ENCODE assay signal across 7 mouse cellular contexts in the genomic region with DNA sequence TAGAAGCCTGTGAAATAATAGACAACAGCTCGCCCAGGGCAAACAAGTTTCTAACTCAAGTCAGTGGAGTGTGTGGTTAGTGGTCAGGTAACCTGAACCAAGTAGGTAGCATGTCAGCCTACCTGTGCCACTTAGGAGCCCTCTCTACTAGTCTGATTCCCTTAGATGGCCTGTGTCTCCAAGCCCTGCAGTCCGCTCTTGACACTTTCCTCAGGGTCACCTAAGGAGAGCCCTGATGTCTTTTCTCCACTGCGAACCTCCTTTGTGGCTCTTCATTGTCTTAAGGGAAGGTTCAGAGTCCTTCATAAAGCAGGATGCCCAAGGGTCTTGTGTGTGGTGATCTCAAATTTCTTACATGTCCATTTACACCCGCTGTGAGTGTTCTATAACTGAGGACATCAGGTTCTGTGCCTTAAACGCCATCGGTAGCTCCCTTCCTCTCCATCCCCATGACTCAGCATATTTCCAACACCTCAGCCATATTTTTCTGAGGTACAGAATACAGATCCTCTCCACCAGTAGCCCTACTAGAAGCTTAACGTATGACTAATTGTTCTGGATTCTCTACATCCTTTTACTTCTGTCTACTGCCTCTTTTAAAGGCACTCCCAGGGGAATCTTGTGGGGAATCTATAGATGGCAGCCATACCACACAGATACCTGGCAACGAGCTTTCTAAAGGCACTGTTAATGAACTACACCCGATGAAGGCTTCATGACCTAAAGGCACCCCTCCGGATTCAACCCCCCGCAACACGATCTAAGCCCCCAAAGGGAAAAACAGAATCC. TPM values are rescaled to one million over a fixed set of nuclear protein-coding genes. Genes with fewer than 3 reads are reported as not detected.
DNase-seq lines count a peak whose midpoint lies in the region; ATAC-seq lines count a peak whose summit lies in the region.

No protein-coding gene starts in this region.

- 16% methylated on average over 12 of the region's 12 CpGs for WGBS in forebrain, embryonic 12.5 days
- WGBS in limb, embryonic 13.5 days, result 22% methylated on average over 12 of the region's 12 CpGs
- 23% methylated on average over 12 of the region's 12 CpGs for WGBS in stomach, embryonic 14.5 days

- no peak for ATAC-seq in forebrain, embryonic 12.5 days (ENCODE audit: low FRiP score)
- ATAC-seq in limb, embryonic 13.5 days (ENCODE audit: low FRiP score, low read depth), result no peak
- ATAC-seq in stomach, embryonic 14.5 days (ENCODE audit: insufficient number of reproducible peaks, insufficient read depth, low FRiP score, low read depth), result no peak

- DNase-seq in right cerebral cortex, postnatal 25 days, result peak; percentile 22
- DNase-seq in right cerebral cortex, postnatal 14 days, result no peak
- DNase-seq in gastrocnemius, postnatal 4 days (ENCODE audit: low spot score in 2 of 2), result no peak
- no peak for DNase-seq in T-cell, adult 2 months (ENCODE audit: low spot score)

- H3K9me3 ChIP-seq in forebrain, embryonic 12.5 days, result no peaks in the 10 kb centered on the region
- no peaks in the 10 kb centered on the region for H3K9me3 ChIP-seq in limb, embryonic 13.5 days
- H3K9me3 ChIP-seq in stomach, embryonic 14.5 days (ENCODE audit: control insufficient read depth, low read depth, low read length), result no peaks in the 10 kb centered on the region

- H3K4me2 ChIP-seq in forebrain, embryonic 12.5 days, result peak overlapping the region; percentile 99
- H3K4me2 ChIP-seq in limb, embryonic 13.5 days (replicated peaks), result peak overlapping the region; percentile 89
- peak overlapping the region; percentile 58 for H3K4me2 ChIP-seq in stomach, embryonic 14.5 days (replicated peaks; ENCODE audit: low read depth, low read length)

- H3K27ac ChIP-seq in forebrain, embryonic 12.5 days, result peak overlapping the region; percentile 95; the same call in 1 of the 2 replicates
- H3K27ac ChIP-seq in limb, embryonic 13.5 days, result peak overlapping the region; percentile 97
- H3K27ac ChIP-seq in stomach, embryonic 14.5 days (ENCODE audit: low read length), result peak overlapping the region; percentile 99

- H3K4me1 ChIP-seq in forebrain, embryonic 12.5 days, result peaks cover 69% of the 10 kb centered on the region
- peaks cover 56% of the 10 kb centered on the region for H3K4me1 ChIP-seq in limb, embryonic 13.5 days
- peaks cover 40% of the 10 kb centered on the region for H3K4me1 ChIP-seq in stomach, embryonic 14.5 days (ENCODE audit: control insufficient read depth, insufficient read depth, low read length)

- H3K36me3 ChIP-seq in forebrain, embryonic 12.5 days (replicated peaks), result no peaks in the 10 kb centered on the region
- peaks cover 5% of the 10 kb centered on the region for H3K36me3 ChIP-seq in limb, embryonic 13.5 days
- H3K36me3 ChIP-seq in stomach, embryonic 14.5 days (ENCODE audit: control insufficient read depth, insufficient read depth, low read length), result no peaks in the 10 kb centered on the region

- H3K9ac ChIP-seq in forebrain, embryonic 12.5 days, result peak overlapping the region; percentile 77; the same call in 1 of the 2 replicates
- peak overlapping the region; percentile 89 for H3K9ac ChIP-seq in limb, embryonic 13.5 days
- peak overlapping the region; percentile 93; the same call in 1 of the 2 replicates for H3K9ac ChIP-seq in stomach, embryonic 14.5 days (replicated peaks; ENCODE audit: low read depth, low read length)

- H3K27me3 ChIP-seq in forebrain, embryonic 12.5 days, result peaks cover 46% of the 10 kb centered on the region
- H3K27me3 ChIP-seq in limb, embryonic 13.5 days, result peaks cover 16% of the 10 kb centered on the region; the same call in 1 of the 2 replicates
- no peaks in the 10 kb centered on the region for H3K27me3 ChIP-seq in stomach, embryonic 14.5 days (ENCODE audit: control insufficient read depth, insufficient read depth, low read length)

- peak overlapping the region; percentile 70 for H3K4me3 ChIP-seq in forebrain, embryonic 12.5 days (replicated peaks)
- peak overlapping the region; percentile 78 for H3K4me3 ChIP-seq in limb, embryonic 13.5 days
- H3K4me3 ChIP-seq in stomach, embryonic 14.5 days (ENCODE audit: low read depth, low read length), result peak overlapping the region; percentile 82

RNA-seq across cellular contexts. Expression of a gene that starts 1.7 kb away (rescaled TPM):
- 60.2 and 62.6 TPM in 2 replicates for polyA plus RNA-seq in forebrain, embryonic 12.5 days (2016; fragmentation: Nextera tagmentation; extraction: Ambion mirVana)
- polyA plus RNA-seq in limb, embryonic 13.5 days (2015; fragmentation: Nextera tagmentation; extraction: Ambion mirVana), result 49.6 and 50.2 TPM in 2 replicates
- 74.1 and 75.8 TPM in 2 replicates for polyA plus RNA-seq in stomach, embryonic 14.5 days (2014; fragmentation: Nextera tagmentation; extraction: Ambion mirVana)
- total RNA-seq in gastrocnemius, postnatal 4 days (2021), result 10 to 100 TPM; 29.5 to 30.0 TPM
